Mouse (Mus musculus): ENCODE results near the gene Prtn3.

DNA sequence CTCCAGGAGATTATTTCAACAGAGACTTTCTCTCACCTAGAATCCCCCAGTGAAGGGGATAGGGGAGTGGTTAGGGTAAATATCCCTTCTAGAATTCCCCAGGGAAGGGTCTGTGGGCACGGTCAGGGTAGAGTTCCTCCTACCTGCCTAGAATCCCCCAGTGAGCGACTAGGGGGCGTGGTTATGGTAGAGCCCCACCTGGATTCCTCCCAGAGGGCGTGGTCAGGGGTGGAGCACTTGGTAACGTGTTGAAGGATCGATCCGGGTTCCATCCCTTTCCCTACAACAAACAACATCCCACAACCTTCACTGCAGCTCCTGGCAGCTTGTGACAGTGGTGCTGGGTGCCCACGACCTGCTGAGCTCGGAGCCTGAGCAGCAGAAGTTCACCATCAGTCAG is 6.4 kb downstream of the Prtn3 start:
- TF ChIP-seq CTCF (IDR thresholded peaks at IDR 0.05) (no peak), EP300 (IDR thresholded peaks at IDR 0.05) (no peak)
